Mouse (Mus musculus): ENCODE measurements around the gene Gtf2i.

GRCm38 (mm10) chr5:134310201-134310600 is 4.4 kb downstream of the Gtf2i start:
- TF ChIP-seq CTCF (IDR thresholded peaks at IDR 0.05; ENCODE audit: borderline replicate concordance, extremely low read depth, insufficient read depth, insufficient read length) = no peak
- TF ChIP-seq POLR2A (IDR thresholded peaks at IDR 0.05; ENCODE audit: borderline replicate concordance, extremely low read depth, insufficient read depth, insufficient read length, poor library complexity, severe bottlenecking) = no peak

Measured in brain, embryonic 14.5 days (tissue).